Mouse (Mus musculus): ENCODE measurements around the gene Klhl23. TPM values are rescaled to one million over a fixed set of nuclear protein-coding genes. Genes with fewer than 3 reads are reported as not detected.

The Klhl23 gene
- total RNA-seq (2014; fragmentation: Nextera tagmentation) = 54.3 and 59.1 TPM in 2 replicates
- total RNA-seq (2017) = 68.9 and 88.2 TPM in 2 replicates
- polyA plus RNA-seq (2012) = 4.9 and 6.8 TPM in 2 replicates

GRCm38 (mm10) chr2:69821711-69822110, at the start of gene Klhl23:
TSS of gene Klhl23 (plus strand) at chr2:69821944.
- Histone ChIP-seq H3K27me3 (ENCODE audit: insufficient read depth, low read length) (no peaks in the 10 kb centered on the region), H3K36me3 (replicated peaks) (peaks cover 24% of the 10 kb centered on the region), H3K4me3 (ENCODE audit: low read depth, low read length) (peak within 1 kb of the TSS; percentile 90), H3K9me3 (replicated peaks) (no peaks in the 10 kb centered on the region), H3K4me1 (ENCODE audit: insufficient read depth, low read depth, low read length) (peaks cover 74% of the 10 kb centered on the region)
- DNase-seq (ENCODE audit: low spot score) (peak; percentile 75), ATAC-seq (ENCODE audit: extremely low read depth, insufficient number of reproducible peaks, low FRiP score, poor library complexity, severe bottlenecking) (peak; percentile 66)
- no peak for TF ChIP-seq CTCF (IDR thresholded peaks at IDR 0.05; ENCODE audit: low read depth, low read length)
- TF ChIP-seq GATA2 (IDR thresholded peaks at IDR 0.05; ENCODE audit: borderline replicate concordance, low read depth, low read length) = no peak
- no peak for TF ChIP-seq GATA1 (IDR thresholded peaks at IDR 0.05; ENCODE audit: borderline replicate concordance, low read length)
- no peak for TF ChIP-seq TAL1 (conservative IDR thresholded peaks at IDR 0.05; ENCODE audit: low read depth, low read length)
- no peak for TF ChIP-seq POLR2AphosphoS5 (IDR thresholded peaks at IDR 0.05; ENCODE audit: insufficient replicate concordance, low read depth, low read length)

- no peaks in the 10 kb centered on the region for H3K27me3 ChIP-seq (ENCODE audit: insufficient read depth, low read length)
- no peak for ATAC-seq (ENCODE audit: extremely low read depth, insufficient number of reproducible peaks, low FRiP score, poor library complexity, severe bottlenecking)
- no peak for DNase-seq (ENCODE audit: low spot score)
These were observed 48.4 kb upstream of the Klhl23 start for GRCm38 (mm10) chr2:69773331-69773730.

GRCm38 (mm10) chr2:69777985-69778835, 43.5 kb upstream of the Klhl23 start:
- DNase-seq (ENCODE audit: low spot score) (no peak), ATAC-seq (ENCODE audit: extremely low read depth, insufficient number of reproducible peaks, low FRiP score, poor library complexity, severe bottlenecking) (no peak)
- no peaks in the 10 kb centered on the region for H3K27me3 ChIP-seq (ENCODE audit: insufficient read depth, low read length)
- no peak for TF ChIP-seq GATA2 (IDR thresholded peaks at IDR 0.05; ENCODE audit: borderline replicate concordance, low read depth, low read length)
- TF ChIP-seq CTCF (IDR thresholded peaks at IDR 0.05; ENCODE audit: low read depth, low read length) = no peak
- no peak for TF ChIP-seq POLR2AphosphoS5 (IDR thresholded peaks at IDR 0.05; ENCODE audit: insufficient replicate concordance, low read depth, low read length)
- no peak for TF ChIP-seq TAL1 (conservative IDR thresholded peaks at IDR 0.05; ENCODE audit: low read depth, low read length)
- TF ChIP-seq GATA1 (IDR thresholded peaks at IDR 0.05; ENCODE audit: borderline replicate concordance, low read length) = no peak
- H3K4me1 ChIP-seq (ENCODE audit: insufficient read depth, low read depth, low read length) = no peaks in the 10 kb centered on the region
- peaks cover 6% of the 10 kb centered on the region for H3K36me3 ChIP-seq (replicated peaks)
- H3K4me3 ChIP-seq (ENCODE audit: low read depth, low read length) = no peak overlapping the region
- no peaks in the 10 kb centered on the region for H3K9me3 ChIP-seq (replicated peaks)

More at GRCm38 (mm10) chr2:69773331-69773730, 48.4 kb upstream of the Klhl23 start:
- TF ChIP-seq TAL1 (conservative IDR thresholded peaks at IDR 0.05; ENCODE audit: low read depth, low read length) = no peak
- no peak for TF ChIP-seq POLR2AphosphoS5 (IDR thresholded peaks at IDR 0.05; ENCODE audit: insufficient replicate concordance, low read depth, low read length)
- no peak for TF ChIP-seq CTCF (IDR thresholded peaks at IDR 0.05; ENCODE audit: low read depth, low read length)
- TF ChIP-seq GATA1 (IDR thresholded peaks at IDR 0.05; ENCODE audit: borderline replicate concordance, low read length) = no peak
- TF ChIP-seq GATA2 (IDR thresholded peaks at IDR 0.05; ENCODE audit: borderline replicate concordance, low read depth, low read length) = no peak
- Histone ChIP-seq H3K4me1 (ENCODE audit: insufficient read depth, low read depth, low read length) (no peaks in the 10 kb centered on the region), H3K9me3 (replicated peaks) (no peaks in the 10 kb centered on the region), H3K36me3 (replicated peaks) (no peaks in the 10 kb centered on the region), H3K4me3 (ENCODE audit: low read depth, low read length) (no peak overlapping the region)

- H3K4me1 ChIP-seq (ENCODE audit: insufficient read depth, low read depth, low read length) = no peaks in the 10 kb centered on the region
- DNase-seq (ENCODE audit: low spot score) = no peak
These were observed 42.9 kb upstream of the Klhl23 start for GRCm38 (mm10) chr2:69778836-69779177.

GRCm38 (mm10) chr2:69788974-69789373, 32.8 kb upstream of the Klhl23 start:
- H3K9me3 ChIP-seq (replicated peaks) = no peaks in the 10 kb centered on the region
- DNase-seq (ENCODE audit: low spot score) (no peak), ATAC-seq (ENCODE audit: extremely low read depth, insufficient number of reproducible peaks, low FRiP score, poor library complexity, severe bottlenecking) (no peak)
- TF ChIP-seq GATA2 (IDR thresholded peaks at IDR 0.05; ENCODE audit: borderline replicate concordance, low read depth, low read length) (no peak), TAL1 (conservative IDR thresholded peaks at IDR 0.05; ENCODE audit: low read depth, low read length) (no peak), CTCF (IDR thresholded peaks at IDR 0.05; ENCODE audit: low read depth, low read length) (no peak), GATA1 (IDR thresholded peaks at IDR 0.05; ENCODE audit: borderline replicate concordance, low read length) (no peak), POLR2AphosphoS5 (IDR thresholded peaks at IDR 0.05; ENCODE audit: insufficient replicate concordance, low read depth, low read length) (no peak)
- H3K27me3 ChIP-seq (ENCODE audit: insufficient read depth, low read length) = no peaks in the 10 kb centered on the region
- H3K4me3 ChIP-seq (ENCODE audit: low read depth, low read length) = peak overlapping the region; percentile 90
- peaks cover 23% of the 10 kb centered on the region for H3K36me3 ChIP-seq (replicated peaks)
- peaks cover 23% of the 10 kb centered on the region for H3K4me1 ChIP-seq (ENCODE audit: insufficient read depth, low read depth, low read length)

More at GRCm38 (mm10) chr2:69778836-69779177, 42.9 kb upstream of the Klhl23 start:
- no peaks in the 10 kb centered on the region for H3K9me3 ChIP-seq (replicated peaks)
- H3K4me3 ChIP-seq (ENCODE audit: low read depth, low read length) = no peak overlapping the region
- H3K27me3 ChIP-seq (ENCODE audit: insufficient read depth, low read length) = no peaks in the 10 kb centered on the region
- ATAC-seq (ENCODE audit: extremely low read depth, insufficient number of reproducible peaks, low FRiP score, poor library complexity, severe bottlenecking) = no peak
- TF ChIP-seq CTCF (IDR thresholded peaks at IDR 0.05; ENCODE audit: low read depth, low read length) (no peak), GATA1 (IDR thresholded peaks at IDR 0.05; ENCODE audit: borderline replicate concordance, low read length) (no peak), GATA2 (IDR thresholded peaks at IDR 0.05; ENCODE audit: borderline replicate concordance, low read depth, low read length) (no peak), TAL1 (conservative IDR thresholded peaks at IDR 0.05; ENCODE audit: low read depth, low read length) (no peak), POLR2AphosphoS5 (IDR thresholded peaks at IDR 0.05; ENCODE audit: insufficient replicate concordance, low read depth, low read length) (no peak)
- H3K36me3 ChIP-seq (replicated peaks) = peaks cover 6% of the 10 kb centered on the region

GRCm38 (mm10) chr2:69789429-69790069, 32.2 kb upstream of the Klhl23 start, which contains the start of the genes Ccdc173 and Phospho2:
TSS of gene Ccdc173 (minus strand) at chr2:69789575.
TSS of gene Phospho2 (plus strand) at chr2:69789623.
- peak; percentile 81 for DNase-seq (ENCODE audit: low spot score)
- peak within 1 kb of the TSS; percentile 90 for H3K4me3 ChIP-seq (ENCODE audit: low read depth, low read length)
- peaks cover 27% of the 10 kb centered on the region for H3K36me3 ChIP-seq (replicated peaks)
- peak; percentile 90 for ATAC-seq (ENCODE audit: extremely low read depth, insufficient number of reproducible peaks, low FRiP score, poor library complexity, severe bottlenecking)
- no peak for TF ChIP-seq TAL1 (conservative IDR thresholded peaks at IDR 0.05; ENCODE audit: low read depth, low read length)
- no peak for TF ChIP-seq GATA2 (IDR thresholded peaks at IDR 0.05; ENCODE audit: borderline replicate concordance, low read depth, low read length)
- H3K9me3 ChIP-seq (replicated peaks) = no peaks in the 10 kb centered on the region
- H3K27me3 ChIP-seq (ENCODE audit: insufficient read depth, low read length) = no peaks in the 10 kb centered on the region
- H3K4me1 ChIP-seq (ENCODE audit: insufficient read depth, low read depth, low read length) = peaks cover 23% of the 10 kb centered on the region

All from G1E (cell line).